Mouse (Mus musculus) stomach, embryonic 16.5 days (tissue): ENCODE data around the gene Adck1. TPM values are rescaled to one million over a fixed set of nuclear protein-coding genes. Genes with fewer than 3 reads are reported as not detected.

Source experiments
- ATAC-seq: fragments of 200-750 bp; cut with Nextera tagmentation; 2 replicates; pipeline ENCODE4 v1.8.0; 2017; ENCODE audit warnings: moderate number of reproducible peaks, moderate TSS enrichment; ENCODE audit not compliant: insufficient read depth, low FRiP score
- H3K27ac ChIP-seq: fragments of 300-500 bp; sonication (generic); 2 replicates; pipeline ENCODE4 v1.5.1; 2014; ENCODE audit warnings: low read length
- H3K27me3 ChIP-seq: fragments of 300-500 bp; sonication (generic); 2 replicates; pipeline ENCODE4 v1.6.1; 2014; ENCODE audit warnings: low read length, control low read depth, mixed read lengths; ENCODE audit not compliant: control insufficient read depth, insufficient read depth
- H3K36me3 ChIP-seq: fragments of 300-500 bp; sonication (generic); 2 replicates; pipeline ENCODE4 v1.6.1; 2014; ENCODE audit warnings: low read length; ENCODE audit not compliant: control insufficient read depth, insufficient read depth
- H3K4me1 ChIP-seq: fragments of 300-500 bp; sonication (generic); 2 replicates; pipeline ENCODE4 v1.6.1; 2014; ENCODE audit warnings: low read length, control low read depth, mixed read lengths; ENCODE audit not compliant: control insufficient read depth, insufficient read depth
- H3K4me2 ChIP-seq: fragments of 300-500 bp; sonication (generic); 2 replicates; pipeline ENCODE4 v1.6.1; 2014; ENCODE audit warnings: low read depth, low read length, mixed read lengths
- H3K4me3 ChIP-seq: fragments of 300-500 bp; sonication (generic); replicated peaks from 2 replicates; pipeline ENCODE4 v1.5.1; 2014; ENCODE audit warnings: mild to moderate bottlenecking, low read length
- H3K9ac ChIP-seq: fragments of 300-500 bp; sonication (generic); 2 replicates; pipeline ENCODE4 v1.6.1; 2014; ENCODE audit warnings: low read length
- H3K9me3 ChIP-seq: fragments of 300-500 bp; sonication (generic); replicated peaks from 2 replicates; pipeline ENCODE4 v1.6.1; 2016; ENCODE audit warnings: low read length, control low read depth; ENCODE audit not compliant: control insufficient read depth
- WGBS: fragments of 180-500 bp; shearing (Covaris S2); extraction: QIAGEN DNeasy Blood & Tissue Kit; methylation state at CpG from one replicate; pipeline ENCODE4 v1.1.7; 2014; 5-methylcytosine and 5-hydroxymethylcytosine counted together
- polyA plus RNA-seq: library from polyadenylated mRNA; unstranded; fragments of >200 nt; fragmentation: Nextera tagmentation; extraction: Ambion mirVana; gene quantifications from 2 replicates; pipeline ENCODE4 v1.2.1, GENCODE M21; 2015

Adck1 gene
- polyA plus RNA-seq, 1 experiment from 2014 or later: 16.7 TPM

DNA sequence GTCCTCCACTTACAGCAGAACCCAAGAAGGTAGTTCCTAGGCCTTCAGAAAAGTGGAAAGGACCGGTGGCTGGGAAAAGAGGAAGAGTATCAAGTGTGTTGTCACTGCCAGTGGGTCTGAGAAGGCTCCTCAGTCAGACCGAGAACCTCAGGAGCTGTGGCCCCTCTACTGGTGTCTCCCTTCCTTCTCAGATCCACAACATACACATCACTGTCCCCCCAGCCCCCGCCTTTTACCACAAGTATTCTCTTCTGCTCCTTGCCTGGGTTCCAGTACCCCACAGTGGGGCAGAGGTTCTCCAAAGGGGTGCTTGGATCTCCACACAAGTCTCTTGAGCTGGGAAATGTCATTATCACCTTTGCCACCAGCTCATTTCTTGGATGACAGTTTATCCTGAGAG, 115.5 kb downstream of the Adck1 start:
- Histone ChIP-seq H3K27me3 (no peaks in the 10 kb centered on the region), H3K9me3 (no peaks in the 10 kb centered on the region), H3K36me3 (no peaks in the 10 kb centered on the region), H3K9ac (no peak overlapping the region), H3K4me3 (no peak overlapping the region), H3K4me1 (no peaks in the 10 kb centered on the region), H3K4me2 (no peak overlapping the region), H3K27ac (no peak overlapping the region)
- no peak for ATAC-seq
- WGBS: 76% methylated on average over 3 of the region's 3 CpGs

DNA sequence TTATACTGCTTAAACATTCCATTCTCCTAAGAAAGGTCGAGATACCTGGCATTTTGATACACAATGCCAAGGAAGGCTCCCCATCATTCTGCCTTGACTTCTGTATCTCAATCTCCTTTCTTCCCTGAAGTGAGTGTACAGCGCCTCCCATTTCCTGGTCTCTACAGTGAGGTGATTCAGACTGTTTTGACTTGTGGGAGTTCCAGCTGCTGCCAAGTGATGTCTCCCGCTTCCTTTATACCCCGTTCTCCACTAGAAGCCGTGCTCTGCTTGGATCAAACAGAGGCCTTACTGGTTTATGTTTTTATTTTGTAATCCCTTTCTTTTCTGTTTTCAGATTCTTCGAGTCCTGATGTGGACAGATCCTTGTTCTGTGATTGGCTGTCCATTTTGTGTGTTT, 116.3 kb downstream of the Adck1 start:
- H3K9me3 ChIP-seq: no peaks in the 10 kb centered on the region
- H3K27ac ChIP-seq: no peak overlapping the region
- no peak overlapping the region for H3K4me3 ChIP-seq
- ATAC-seq: no peak
- no peaks in the 10 kb centered on the region for H3K27me3 ChIP-seq
- H3K4me1 ChIP-seq: no peaks in the 10 kb centered on the region
- no peak overlapping the region for H3K9ac ChIP-seq
- no peak overlapping the region for H3K4me2 ChIP-seq
- WGBS: 76% methylated on average over 6 of the region's 6 CpGs
- no peaks in the 10 kb centered on the region for H3K36me3 ChIP-seq

DNA sequence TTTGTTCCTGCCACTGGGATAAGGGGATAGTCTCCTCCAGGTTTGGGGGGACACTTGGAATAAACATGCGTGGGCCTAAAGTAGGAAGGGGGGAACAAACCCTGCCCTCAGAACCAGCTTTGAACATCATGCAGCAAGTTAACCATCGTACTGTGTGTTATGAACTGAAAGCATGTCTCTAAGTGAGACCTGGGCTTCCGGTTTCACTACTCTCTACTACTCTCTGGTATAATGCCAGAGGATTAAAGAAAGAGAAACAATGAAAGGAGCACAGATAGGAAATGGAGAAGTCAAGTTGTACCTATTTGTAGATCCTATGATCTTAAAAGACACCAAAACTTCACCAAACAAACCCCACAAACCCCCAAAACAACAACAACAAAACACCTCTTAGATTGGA, 121.3 kb downstream of the Adck1 start:
- Histone ChIP-seq H3K4me3 (no peak overlapping the region), H3K27me3 (no peaks in the 10 kb centered on the region), H3K4me2 (no peak overlapping the region), H3K4me1 (no peaks in the 10 kb centered on the region), H3K27ac (no peak overlapping the region), H3K9ac (no peak overlapping the region), H3K9me3 (no peaks in the 10 kb centered on the region), H3K36me3 (no peaks in the 10 kb centered on the region)
- 77% methylated on average over 3 of the region's 3 CpGs for WGBS
- ATAC-seq: no peak

DNA sequence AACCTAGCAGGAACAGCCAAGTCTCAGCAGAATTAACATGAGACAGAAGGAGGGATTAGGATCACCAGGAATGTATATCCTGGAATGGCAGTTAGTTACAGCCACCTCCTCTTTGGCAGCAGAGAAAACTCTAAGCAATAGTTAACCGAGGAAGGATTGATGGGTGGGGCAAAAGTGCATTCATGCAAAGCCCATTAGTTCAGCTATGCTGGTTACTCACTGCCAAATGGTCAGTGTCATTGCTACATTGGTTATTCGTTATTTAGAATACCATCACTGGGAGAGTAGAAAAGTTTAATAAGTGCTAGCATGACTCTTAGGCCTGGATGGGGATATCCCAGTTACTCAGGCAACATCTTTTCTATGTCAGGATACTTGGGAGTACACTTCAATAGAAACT, 130.5 kb downstream of the Adck1 start:
- 51% methylated on average over 2 of the region's 2 CpGs for WGBS
- H3K9ac ChIP-seq: no peak overlapping the region

More for the DNA sequence above, 130.5 kb downstream of the Adck1 start:
- Histone ChIP-seq H3K4me3 (no peak overlapping the region), H3K4me2 (no peak overlapping the region), H3K4me1 (no peaks in the 10 kb centered on the region), H3K27ac (no peak overlapping the region), H3K36me3 (no peaks in the 10 kb centered on the region), H3K9me3 (no peaks in the 10 kb centered on the region), H3K27me3 (no peaks in the 10 kb centered on the region)
- no peak for ATAC-seq

Other genes starting within 250 kb of the Adck1 start
- gene Gm10436, start 178.4 kb upstream of the Adck1 start, polyA plus RNA-seq: not detected in 2 replicates
- gene Gm8332, start 110.5 kb upstream of the Adck1 start, polyA plus RNA-seq: not detected in 2 replicates
- not detected in 2 replicates for gene Gm5662, start 86.1 kb upstream of the Adck1 start, polyA plus RNA-seq
- gene Gm5039, start 36.5 kb upstream of the Adck1 start, polyA plus RNA-seq: not detected in 2 replicates